Mouse (Mus musculus) urinary bladder, adult 2 months (tissue): ENCODE results near the gene Olfm2. TPM values are rescaled to one million over a fixed set of nuclear protein-coding genes. Genes with fewer than 3 reads are reported as not detected.
"Not testable (repeated sequence)": the region's sequence is repeated elsewhere in the genome, so short reads cannot be mapped to it uniquely, and the experiment has no call there.

Experiments
- DNase-seq: peaks from one replicate; pipeline ENCODE4 v3.0.0; 2022; ENCODE audit warnings: low spot score
- polyA plus RNA-seq: library from polyadenylated mRNA; depleted of rRNA; stranded (reverse); fragments of >200 nt; gene quantifications from 2 replicates; pipeline ENCODE4 v1.2.3, GENCODE M21; 2012; rRNA removed

Gene Olfm2
- polyA plus RNA-seq, 1 experiment: 6.2 TPM

- no peak for DNase-seq
Observed at GRCm38 (mm10) chr9:20653859-20654258, 92.3 kb downstream of the Olfm2 start.

GRCm38 (mm10) chr9:20652260-20652658 lies 93.9 kb downstream of the Olfm2 start:
- no peak for DNase-seq

DNA sequence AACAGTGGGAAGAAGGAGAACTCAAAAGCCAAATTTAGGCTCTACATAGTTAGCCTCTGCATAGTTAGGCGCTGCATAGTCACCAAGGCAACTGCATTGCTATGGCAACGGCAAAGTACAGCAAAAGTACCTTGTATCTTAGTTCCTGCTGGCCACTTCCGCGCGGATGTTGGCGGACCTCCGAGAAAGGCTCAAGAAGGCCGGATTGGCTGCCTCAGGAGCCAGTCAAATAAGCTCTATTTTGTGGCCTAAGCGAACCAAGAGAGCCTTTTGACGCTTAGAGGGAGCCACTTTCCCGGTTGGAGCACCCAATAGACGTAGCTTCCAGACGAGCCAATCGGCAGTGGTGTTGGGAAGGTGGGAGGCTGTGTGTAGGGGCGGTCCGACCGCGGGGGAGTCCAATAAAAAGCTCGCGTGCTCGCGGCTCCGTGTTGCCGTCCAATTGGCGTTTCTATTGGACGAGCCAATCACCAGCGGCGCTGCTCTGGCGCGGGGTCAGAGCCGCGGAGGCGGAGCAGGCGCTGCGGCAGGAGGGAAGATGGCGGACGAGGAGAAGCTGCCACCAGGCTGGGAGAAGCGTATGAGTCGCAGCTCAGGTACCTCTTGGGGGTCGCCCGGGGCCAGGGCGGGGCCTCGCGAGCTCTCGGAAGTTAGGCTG lies 94.4 kb downstream of the Olfm2 start, which contains the start of gene Pin1:
Gene Pin1 (plus strand): TSS at position 494 of the 658 bp plus-strand sequence.
- DNase-seq: peak; percentile 92

DNA sequence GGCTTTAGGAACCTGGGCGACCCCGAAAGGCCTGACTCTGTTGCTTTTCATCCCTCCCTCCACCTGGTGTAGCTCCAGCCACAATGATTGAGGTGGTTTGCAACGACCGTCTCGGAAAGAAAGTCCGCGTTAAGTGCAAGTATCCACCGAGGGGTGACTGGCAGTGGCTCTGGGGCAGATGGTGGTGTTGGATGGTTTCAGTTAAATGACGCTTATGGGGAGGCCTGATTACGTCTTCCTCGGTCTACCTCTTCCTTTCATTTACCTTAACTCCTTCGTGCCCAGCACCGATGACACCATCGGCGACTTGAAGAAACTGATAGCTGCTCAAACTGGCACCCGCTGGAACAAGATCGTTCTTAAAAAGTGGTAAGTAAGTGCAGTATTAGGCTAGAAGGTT lies 101.0 kb downstream of the Olfm2 start:
- DNase-seq: no peak

GRCm38 (mm10) chr9:20644360-20645081 lies 101.6 kb downstream of the Olfm2 start, which contains the start of gene Fbxl12:
Gene Fbxl12, minus strand, starts transcription at chr9:20644767.
- peak; percentile 65 for DNase-seq

DNA sequence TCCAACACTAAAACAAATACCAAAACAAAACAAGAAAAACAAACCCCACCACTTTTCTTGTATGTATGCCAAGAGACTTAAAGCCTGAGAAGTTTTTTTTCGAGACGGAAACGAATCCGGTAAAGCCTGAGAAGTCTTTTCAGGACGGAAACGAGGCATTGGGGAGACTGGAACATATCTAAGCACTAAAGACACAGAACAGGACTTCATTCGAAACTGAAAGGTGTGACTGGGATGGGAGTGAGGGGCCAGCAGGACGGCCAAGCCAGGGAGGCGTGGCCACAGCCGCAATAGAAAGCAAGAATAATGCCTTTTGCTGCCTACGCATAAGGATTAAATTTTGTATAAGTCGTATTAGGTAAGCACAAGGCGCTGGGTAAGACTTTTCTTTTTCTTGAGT lies 102.4 kb downstream of the Olfm2 start:
- DNase-seq: no peak

DNA sequence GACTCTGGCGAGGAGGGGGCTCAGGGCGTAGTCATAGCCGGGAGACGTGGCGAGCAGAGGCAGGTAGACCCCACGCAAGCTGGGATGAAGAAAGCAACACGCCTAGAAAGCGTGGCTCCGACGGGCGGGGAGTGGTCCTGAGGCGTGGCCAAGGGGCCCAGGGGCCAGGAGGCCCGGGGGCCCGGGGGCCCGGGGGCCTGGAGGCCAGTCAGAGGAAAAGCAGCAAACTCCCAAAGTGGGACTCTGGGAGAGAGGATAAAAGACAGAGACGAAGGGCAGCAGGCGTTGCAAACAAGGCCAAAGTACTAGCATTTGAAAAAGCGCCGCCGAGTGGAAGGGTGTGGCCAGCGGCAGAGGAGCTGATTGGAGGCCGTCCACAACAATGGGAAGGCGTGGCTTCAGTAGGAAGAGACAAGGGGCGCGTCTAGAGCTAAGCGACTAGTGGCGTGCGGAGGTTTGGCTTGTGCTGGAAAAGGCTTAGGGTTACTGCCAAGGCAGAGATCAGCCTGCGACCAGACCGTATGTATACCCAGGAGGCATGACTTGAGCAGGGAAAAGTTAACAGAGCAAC lies 103.2 kb downstream of the Olfm2 start:
- DNase-seq: peak; percentile 48

GRCm38 (mm10) chr9:20642101-20642895 lies 103.9 kb downstream of the Olfm2 start, which contains the start of gene Ubl5:
Gene Ubl5, plus strand, starts transcription at chr9:20642878.
- DNase-seq: peak; percentile 32

DNA sequence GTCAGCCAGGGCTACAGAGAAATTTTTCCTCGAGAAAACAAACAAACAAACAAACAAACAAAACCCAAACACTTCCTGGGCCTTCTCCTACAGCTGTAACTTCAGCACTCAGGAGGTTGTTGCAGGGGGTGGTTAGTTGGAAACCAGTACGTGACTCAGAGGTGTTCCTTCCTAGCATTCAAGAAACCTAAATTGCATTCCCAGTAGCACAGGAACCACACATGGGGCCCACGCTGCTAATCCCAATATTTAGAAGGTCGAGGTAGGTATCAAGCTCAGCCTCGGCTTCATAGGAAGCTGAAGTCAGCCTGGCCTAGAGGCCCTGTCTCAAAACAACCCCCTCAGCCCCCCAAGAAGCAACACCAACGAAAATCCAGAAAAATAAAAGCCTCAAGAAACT lies 104.6 kb downstream of the Olfm2 start:
- no peak for DNase-seq

GRCm38 (mm10) chr9:20639486-20639885 lies 106.7 kb downstream of the Olfm2 start:
- DNase-seq: no peak

GRCm38 (mm10) chr9:20638552-20638951 lies 107.6 kb downstream of the Olfm2 start:
- peak; percentile 19 for DNase-seq

GRCm38 (mm10) chr9:20636790-20637189 lies 109.4 kb downstream of the Olfm2 start:
- peak; percentile 10 for DNase-seq

GRCm38 (mm10) chr9:20636256-20636655 lies 109.9 kb downstream of the Olfm2 start:
- peak; percentile 11 for DNase-seq

DNA sequence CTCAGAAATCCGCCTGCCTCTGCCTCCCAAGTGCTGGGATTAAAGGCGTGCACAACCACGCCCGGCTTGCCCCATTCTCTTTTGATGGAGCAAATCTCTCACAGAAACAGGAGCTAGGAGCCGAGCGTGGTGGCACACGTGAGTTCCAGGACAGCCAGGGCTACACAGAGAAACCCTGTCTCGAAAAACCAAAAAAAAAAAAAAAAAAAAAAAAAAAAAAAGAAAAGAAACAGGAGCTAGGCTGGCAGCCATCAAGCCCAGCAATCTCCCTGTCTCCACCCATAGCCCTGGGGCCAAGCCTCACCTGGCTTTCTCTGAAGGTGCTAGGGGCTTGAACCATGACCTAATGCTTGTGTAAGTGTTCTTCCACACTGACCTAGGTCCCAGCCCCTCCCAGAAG lies 110.5 kb downstream of the Olfm2 start:
- DNase-seq: not testable (repeated sequence)

DNA sequence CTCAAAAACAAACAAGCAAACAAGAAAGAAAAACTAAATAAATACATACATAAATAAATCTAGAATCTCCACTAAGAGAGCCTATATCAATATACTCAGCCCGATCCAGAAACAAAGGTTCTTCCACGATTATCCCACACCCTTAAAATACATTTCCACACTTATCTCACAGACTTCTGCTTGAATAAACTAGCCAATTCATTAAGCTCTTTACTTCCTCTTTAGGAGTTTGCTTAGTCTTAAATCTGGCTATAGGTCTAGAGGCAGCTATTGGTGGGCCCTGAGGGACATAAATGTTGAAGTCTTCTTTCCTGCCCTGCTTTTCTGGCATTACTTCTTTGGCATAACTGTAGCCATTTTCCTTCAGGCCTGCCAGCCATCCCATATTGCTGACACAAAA lies 114.8 kb downstream of the Olfm2 start:
- DNase-seq: no peak

Other genes starting within 250 kb of the Olfm2 start
- 37.7 and 39.1 TPM in 2 replicates for gene Zfp266, start 224.9 kb downstream of the Olfm2 start, polyA plus RNA-seq
- 6.9 TPM in 2 replicates for gene Zfp846, start 165.1 kb downstream of the Olfm2 start, polyA plus RNA-seq
- gene Ubl5, start 103.5 kb downstream of the Olfm2 start, polyA plus RNA-seq: 477 and 551 TPM in 2 replicates
- 35.2 and 38.0 TPM in 2 replicates for gene Fbxl12, start 101.6 kb downstream of the Olfm2 start, polyA plus RNA-seq
- 16.3 and 18.9 TPM in 2 replicates for gene Pin1, start 94.3 kb downstream of the Olfm2 start, polyA plus RNA-seq
- 13.5 and 14.3 TPM in 2 replicates for gene Col5a3, start 68.7 kb upstream of the Olfm2 start, polyA plus RNA-seq
- gene Rdh8, start 72.2 kb upstream of the Olfm2 start, polyA plus RNA-seq: not detected in 2 replicates
- gene A230050P20Rik, start 122.3 kb upstream of the Olfm2 start, polyA plus RNA-seq: 59.3 and 71.9 TPM in 2 replicates
- 6.8 and 7.0 TPM in 2 replicates for gene Angptl6, start 133.4 kb upstream of the Olfm2 start, polyA plus RNA-seq
- gene Ppan, start 141.8 kb upstream of the Olfm2 start, polyA plus RNA-seq: 38.7 and 59.6 TPM in 2 replicates
- gene Eif3g, start 152.3 kb upstream of the Olfm2 start, polyA plus RNA-seq: 136 and 141 TPM in 2 replicates
- gene Dnmt1, start 213.5 kb upstream of the Olfm2 start, polyA plus RNA-seq: 19.1 and 19.7 TPM in 2 replicates
- 11.6 and 11.7 TPM in 2 replicates for gene S1pr2, start 230.4 kb upstream of the Olfm2 start, polyA plus RNA-seq